Mouse (Mus musculus) brown adipose tissue, adult 24 weeks (tissue): ENCODE measurements at regions not wholly inside any gene's neighbourhood (a gene's known extent, or its start where the extent isn't known, plus 50 kb on each side); places are given as distances from the start of the nearest gene placed in this dataset.

Experiments
- H3K27ac ChIP-seq: fragments of 200-500 bp; replicated peaks from 2 replicates; pipeline ENCODE4 v1.5.1; 2012; ENCODE audit warnings: low read depth, mild to moderate bottlenecking, low read length
- H3K4me1 ChIP-seq: fragments of 200-500 bp; 2 replicates; pipeline ENCODE4 v1.6.1; 2012; ENCODE audit warnings: low read length, mixed read lengths; ENCODE audit not compliant: control insufficient read depth, insufficient read depth, insufficient read length
- H3K4me3 ChIP-seq: fragments of 200-500 bp; 2 replicates; pipeline ENCODE4 v1.5.1; 2012; ENCODE audit warnings: low read depth, mild to moderate bottlenecking, low read length, moderate library complexity; ENCODE audit not compliant: insufficient read depth

DNA sequence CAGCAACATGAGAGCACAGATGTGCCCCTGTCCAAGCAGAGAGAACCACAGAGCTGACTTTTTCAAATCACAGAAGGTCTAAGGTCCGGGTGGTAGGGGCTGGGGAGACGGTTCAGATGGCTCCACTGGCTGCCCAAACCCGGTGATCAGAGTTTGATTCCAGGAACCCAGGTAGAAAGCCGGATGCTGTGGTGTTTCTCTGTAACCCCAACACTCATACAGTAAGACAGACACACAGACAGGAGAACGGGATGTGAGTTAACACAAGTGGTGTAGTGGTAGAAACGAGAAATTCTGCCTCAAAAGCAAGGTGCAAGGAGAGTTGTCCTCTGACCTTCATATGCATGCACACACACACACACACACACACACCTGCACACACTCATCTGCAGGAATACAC lies 408.0 kb downstream of the Sox9 start:
- H3K4me3 ChIP-seq: no peak overlapping the region
- H3K4me1 ChIP-seq: no peaks in the 10 kb centered on the region
- no peak overlapping the region for H3K27ac ChIP-seq

DNA sequence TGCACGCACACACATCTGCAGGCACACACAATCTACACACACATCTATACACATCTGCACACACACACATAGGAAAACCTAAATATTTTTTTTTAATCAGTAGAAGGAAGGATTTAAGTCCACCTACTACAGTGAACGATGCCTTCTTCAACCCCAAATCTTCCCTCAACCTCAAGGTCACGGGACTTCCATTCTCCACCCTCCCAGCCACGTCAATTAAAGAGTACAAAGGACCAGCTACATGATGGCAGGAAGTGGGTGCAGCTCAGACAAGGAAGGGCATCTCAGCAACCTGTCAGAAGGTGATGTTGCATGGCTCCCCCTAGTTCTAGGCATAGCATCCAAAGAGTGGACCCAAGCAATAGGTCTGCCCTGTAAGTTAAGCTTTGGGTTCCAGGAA lies 408.5 kb downstream of the Sox9 start:
- Histone ChIP-seq H3K27ac (no peak overlapping the region), H3K4me3 (no peak overlapping the region), H3K4me1 (no peaks in the 10 kb centered on the region)

DNA sequence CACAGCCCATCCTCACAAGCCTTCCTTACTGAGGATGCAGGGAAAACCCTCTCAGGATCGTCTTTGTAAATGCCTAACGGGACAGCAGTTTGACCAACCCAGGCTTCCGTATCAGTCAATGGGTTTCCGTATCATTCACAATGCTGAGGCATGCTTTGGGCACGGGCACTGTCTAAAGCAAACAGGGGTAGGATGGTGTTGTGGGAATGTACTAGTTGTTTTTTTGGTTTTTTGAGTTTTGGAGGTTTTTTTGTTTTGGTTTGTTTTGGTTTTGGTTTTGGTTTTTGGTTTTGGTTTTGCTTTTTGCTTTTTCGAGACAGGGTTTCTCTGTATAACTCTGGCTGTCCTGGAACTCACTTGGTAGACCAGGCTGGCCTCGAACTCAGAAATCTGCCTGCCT lies 409.0 kb downstream of the Sox9 start:
- no peak overlapping the region for H3K27ac ChIP-seq
- H3K4me3 ChIP-seq: no peak overlapping the region
- no peaks in the 10 kb centered on the region for H3K4me1 ChIP-seq

DNA sequence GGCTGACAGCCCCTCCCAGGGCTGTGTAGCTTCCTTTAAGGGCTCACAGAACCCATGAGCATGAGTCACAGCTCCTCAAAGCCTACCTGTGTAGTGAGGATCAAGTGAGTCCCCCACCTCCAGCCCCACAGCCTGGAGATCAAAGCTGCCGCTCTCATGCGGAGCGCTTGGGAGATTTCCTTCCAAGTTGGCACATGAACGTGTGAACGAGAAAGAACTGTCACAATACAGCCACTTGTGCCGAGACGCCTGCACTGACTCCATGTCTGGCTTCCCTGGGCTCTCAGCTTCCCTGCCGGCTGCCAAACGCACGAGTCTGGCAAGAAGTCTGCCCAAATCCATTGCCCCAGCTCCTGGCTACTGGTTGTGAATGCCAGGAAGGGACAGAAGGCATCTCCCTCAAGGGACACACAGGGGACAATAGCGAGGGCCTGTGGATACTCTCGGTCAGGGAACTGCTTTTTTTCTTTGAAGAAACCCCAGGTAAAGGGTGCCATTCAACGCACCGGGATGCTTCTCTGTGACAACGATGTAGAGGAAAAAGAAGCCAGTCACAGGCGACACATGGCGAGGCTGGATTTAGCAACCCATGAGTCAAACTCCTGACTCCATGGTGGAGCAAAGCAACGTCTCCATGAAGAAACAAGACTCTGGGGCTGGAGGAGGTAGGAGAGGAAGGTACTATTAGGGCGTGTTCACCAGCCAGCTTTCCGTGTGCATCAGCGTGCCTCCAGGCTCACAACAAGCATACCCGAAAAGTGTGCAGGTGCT lies 410.2 kb downstream of the Sox9 start:
- H3K27ac ChIP-seq: no peak overlapping the region
- no peak overlapping the region for H3K4me3 ChIP-seq
- no peaks in the 10 kb centered on the region for H3K4me1 ChIP-seq

DNA sequence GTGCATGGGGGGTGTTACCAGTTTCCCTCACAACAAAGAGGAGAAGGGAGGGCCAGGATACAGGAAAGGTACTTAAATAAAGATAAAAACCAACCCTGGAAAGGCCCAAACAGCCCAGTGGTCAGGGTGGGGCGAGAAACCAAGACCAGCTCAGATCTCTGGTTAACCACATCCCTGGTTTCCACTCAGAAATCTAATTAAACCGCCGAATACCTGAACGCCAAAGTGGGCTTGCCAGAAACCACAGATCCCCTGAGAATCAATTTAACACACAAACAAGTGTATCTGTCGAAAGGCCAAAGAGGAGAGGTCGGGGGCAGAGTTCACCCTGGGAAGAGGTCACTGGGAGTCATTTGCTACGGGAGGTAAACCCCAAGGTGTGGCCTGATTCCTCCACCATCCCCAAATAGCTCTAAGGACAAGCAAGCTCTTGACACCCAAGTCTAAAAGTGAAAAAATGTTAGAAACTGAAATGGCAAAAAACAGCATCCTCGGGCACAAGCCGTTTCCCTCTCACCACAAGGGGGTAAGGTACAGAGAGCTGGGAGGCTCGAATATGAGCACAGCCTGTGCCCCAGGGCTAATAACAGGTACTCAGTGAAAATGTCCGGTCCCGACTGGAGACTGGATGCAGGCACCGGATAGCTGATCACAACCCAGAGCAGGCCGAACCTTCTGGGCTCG lies 412.3 kb downstream of the Sox9 start:
- Histone ChIP-seq H3K4me1 (no peaks in the 10 kb centered on the region), H3K27ac (no peak overlapping the region), H3K4me3 (no peak overlapping the region)
